Mouse (Mus musculus): ENCODE data around the gene Rufy1.

DNA sequence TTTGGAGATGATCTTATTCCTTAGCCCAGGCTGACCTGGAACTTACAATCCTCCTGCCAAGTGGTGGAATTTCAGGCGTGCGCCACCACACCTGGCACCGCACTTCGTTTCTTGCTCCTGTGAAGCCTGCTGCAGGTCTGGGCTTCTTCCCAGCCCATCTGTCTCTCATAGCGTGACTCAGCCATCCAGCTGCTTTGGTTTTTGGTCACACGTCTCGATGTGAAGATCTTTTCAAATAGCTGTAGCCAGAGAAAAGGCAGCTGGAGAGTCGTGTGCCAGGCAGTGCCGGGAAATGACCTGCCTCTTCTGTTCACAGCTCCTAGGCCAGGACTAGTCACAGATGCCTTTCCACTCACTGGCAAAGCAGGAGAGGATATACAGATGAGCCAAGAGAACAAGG is 10.7 kb upstream of the Rufy1 start:
- TF ChIP-seq CTCF (conservative IDR thresholded peaks at IDR 0.05; ENCODE audit: low read length) = no peak
- no peak for TF ChIP-seq POU5F1 (IDR thresholded peaks at IDR 0.05; ENCODE audit: borderline replicate concordance, low read length)
